Mouse (Mus musculus) stomach, postnatal 0 days (tissue): Measurements from ENCODE around the gene Creb5.

Experiments used
- CTCF ChIP-seq: IDR thresholded peaks from 2 replicates; pipeline ENCODE4 v1.5.1; 2016; ENCODE audit warnings: antibody characterized with exemption, low read depth, mild to moderate bottlenecking, moderate library complexity
- EP300 ChIP-seq: optimal IDR thresholded peaks from 2 replicates; pipeline ENCODE3; 2016; ENCODE audit warnings: antibody characterized with exemption

DNA sequence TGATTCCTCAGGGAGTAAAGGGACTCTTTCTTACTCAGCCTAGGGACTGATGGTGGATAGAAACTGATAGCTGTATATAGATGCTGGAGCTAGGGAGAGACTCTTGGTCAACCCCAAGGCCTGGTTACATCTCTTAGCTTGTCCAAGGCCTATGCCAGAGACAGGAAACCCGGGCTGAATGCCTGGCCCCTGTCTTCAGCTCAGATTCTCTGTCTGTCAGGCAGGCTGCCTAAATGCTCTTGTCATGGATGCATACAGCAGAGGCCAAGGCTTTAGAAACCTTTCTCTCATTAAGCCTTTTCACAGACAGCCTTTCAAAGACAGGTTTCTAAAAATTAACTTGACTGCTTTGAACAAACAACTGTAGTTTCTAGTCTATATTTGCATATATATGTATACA is 5.9 kb downstream of the Creb5 start:
- TF ChIP-seq CTCF (no peak), EP300 (no peak)
